In genomic region chr5:111862331-111862730, GRCm38 (mm10) we compare ENCODE assay signal across 24 mouse cellular contexts.
DNase-seq lines count a peak whose midpoint lies in the region; ATAC-seq lines count a peak whose summit lies in the region.
"Had no signal": no experiment of that assay in that cellular context is flagged by ENCODE, and none has a peak within 500 bp of the region (broad histone marks: within the 10 kb centered on the region; RNA-seq: fewer than 3 reads in every experiment).

No protein-coding gene starts in this region.

- WGBS in forebrain, embryonic 12.5 days, result 97% methylated on average over 4 of the region's 4 CpGs

- ATAC-seq in forebrain, embryonic 12.5 days (ENCODE audit: low FRiP score), result no peak
- ATAC-seq: activated CD4-positive, CD25-positive, alpha-beta regulatory T cell, adult 4 months; CD4-positive, CD25-positive, alpha-beta regulatory T cell, adult 4 months; Patski had no signal

- H3K27ac ChIP-seq in forebrain, embryonic 12.5 days, result no peak overlapping the region

- DNase-seq in ES-CJ7 (ENCODE audit: low read depth, low spot score) (peak; percentile 34), R1 (ENCODE audit: low read depth, low spot score) (peak; percentile 61), ZHBTc4 (ENCODE audit: low read depth, low spot score) (peak; percentile 70)
- no peak for DNase-seq in spleen, adult 18-20 months
- no peak for DNase-seq in heart, postnatal 10 days
- DNase-seq: adrenal gland, adult 2 months; adrenal gland, adult 8-10 months; adrenal gland, postnatal 10 days; adrenal gland, postnatal 14 days; adrenal gland, postnatal 25 days; adrenal gland, postnatal 36 days; B cell, adult 2 months; cerebellum, adult 11 months; cerebellum, adult 11-12 months; cerebellum, adult 18-20 months; cerebellum, adult 2 months; cerebellum, adult 8-10 months; cerebellum, adult 9-10 months had no signal

- peaks cover 19% of the 10 kb centered on the region for H3K4me1 ChIP-seq in forebrain, embryonic 12.5 days

- no peak overlapping the region for H3K4me3 ChIP-seq in forebrain, embryonic 12.5 days (replicated peaks)

- no peaks in the 10 kb centered on the region for H3K9me3 ChIP-seq in forebrain, embryonic 12.5 days

- no peak overlapping the region for H3K9ac ChIP-seq in forebrain, embryonic 12.5 days

- intact Hi-C loops in heart, postnatal 10 days (cut with DNase I), result no loop called here

- H3K4me2 ChIP-seq in forebrain, embryonic 12.5 days, result no peak overlapping the region

- peaks cover 20% of the 10 kb centered on the region for H3K27me3 ChIP-seq in forebrain, embryonic 12.5 days
- H3K27me3 ChIP-seq: CH12.LX, Patski had no signal

- H3K36me3 ChIP-seq in forebrain, embryonic 12.5 days (replicated peaks), result no peaks in the 10 kb centered on the region
- H3K36me3 ChIP-seq: G1E had no signal

Comparison
In these comparisons a context has a peak if more than half of its experiments do, and no peak if none do; other contexts are left out.
1. DNase-seq: peak in ES-CJ7 (single experiment), R1 (single experiment) and ZHBTc4 (single experiment); none in spleen, adult 18-20 months (0 of 2) and heart, postnatal 10 days (0 of 2).